Mouse (Mus musculus) left cerebral cortex, postnatal 25 days (tissue): Measurements from ENCODE around the gene Gm37419. TPM values are rescaled to one million over a fixed set of nuclear protein-coding genes. Genes with fewer than 3 reads are reported as not detected.

ENCODE experiments used
- DNase-seq, 2 experiments: peaks; one replicate each; pipeline ENCODE4 v3.0.0; 2022; ENCODE audit warnings: low spot score in 2 of 2, mixed read lengths in 1 of 2
- intact Hi-C: fragments of 180-260 bp; cut with DNase I; formaldehyde crosslinking; loops from one replicate; pipeline ENCODE4 v1.15.1; 2025
- total RNA-seq, 2 experiments: library from RNA; stranded (reverse); gene quantifications; 2 replicates each; pipeline ENCODE4 v1.2.3; 2021

The Gm37419 gene
- total RNA-seq, 2 experiments from 2014 or later = not detected

GRCm38 (mm10) chr16:23990161-23990970 is 2.1 kb downstream of the Gm37419 start:
- intact Hi-C loops = loop anchor here (5.0 kb wide), 1 partner anchor 227 kb away; no protein-coding TSS in a partner anchor
- no peak for DNase-seq

- DNase-seq = peak; percentile 90
- intact Hi-C loops = loop anchor here (5.0 kb wide), 1 partner anchor 226 kb away; no protein-coding TSS in a partner anchor
Measured at GRCm38 (mm10) chr16:23991170-23991569, 2.9 kb downstream of the Gm37419 start.

GRCm38 (mm10) chr16:23991846-23992580 is 3.7 kb downstream of the Gm37419 start:
- intact Hi-C loops = loop anchor here (5.0 kb wide), 1 partner anchor 225 kb away; no protein-coding TSS in a partner anchor
- no peak for DNase-seq

GRCm38 (mm10) chr16:23993351-23994321 is 5.4 kb downstream of the Gm37419 start:
- intact Hi-C loops = loop anchor here (5.0 kb wide), 1 partner anchor 224 kb away; no protein-coding TSS in a partner anchor
- no peak for DNase-seq

GRCm38 (mm10) chr16:23996342-23996741 is 8.1 kb downstream of the Gm37419 start:
- intact Hi-C loops = no loop called here
- DNase-seq = no peak

- no peak for DNase-seq
- intact Hi-C loops = no loop called here
Measured at GRCm38 (mm10) chr16:23997228-23997627, 8.9 kb downstream of the Gm37419 start.

GRCm38 (mm10) chr16:23997912-23998311 is 9.6 kb downstream of the Gm37419 start:
- intact Hi-C loops = no loop called here
- no peak for DNase-seq

GRCm38 (mm10) chr16:24005928-24006327 is 17.6 kb downstream of the Gm37419 start:
- intact Hi-C loops = no loop called here
- DNase-seq = no peak

- no peak for DNase-seq
- intact Hi-C loops = no loop called here
Measured at GRCm38 (mm10) chr16:24009891-24010290, 21.6 kb downstream of the Gm37419 start.

GRCm38 (mm10) chr16:24011306-24011705 is 23.0 kb downstream of the Gm37419 start:
- intact Hi-C loops = no loop called here
- no peak for DNase-seq

GRCm38 (mm10) chr16:24012066-24012465 is 23.8 kb downstream of the Gm37419 start:
- intact Hi-C loops = no loop called here
- DNase-seq = no peak

GRCm38 (mm10) chr16:24014378-24014777 is 26.1 kb downstream of the Gm37419 start:
- intact Hi-C loops = no loop called here
- no peak for DNase-seq

- intact Hi-C loops = no loop called here
- DNase-seq = no peak
Measured at GRCm38 (mm10) chr16:24016273-24016672, 28.0 kb downstream of the Gm37419 start.

GRCm38 (mm10) chr16:24016742-24017141 is 28.5 kb downstream of the Gm37419 start:
- intact Hi-C loops = no loop called here
- DNase-seq = no peak

- intact Hi-C loops = no loop called here
- DNase-seq = no peak
Measured at GRCm38 (mm10) chr16:24021722-24022121, 33.4 kb downstream of the Gm37419 start.

GRCm38 (mm10) chr16:24022605-24023004 is 34.3 kb downstream of the Gm37419 start:
- no peak for DNase-seq
- intact Hi-C loops = no loop called here

- no peak for DNase-seq
- intact Hi-C loops = no loop called here
Measured at GRCm38 (mm10) chr16:24025442-24025841, 37.2 kb downstream of the Gm37419 start.

GRCm38 (mm10) chr16:24029965-24030672 is 41.8 kb downstream of the Gm37419 start:
- intact Hi-C loops = no loop called here
- no peak for DNase-seq

- intact Hi-C loops = no loop called here
Measured at GRCm38 (mm10) chr16:24033259-24033658, 45.0 kb downstream of the Gm37419 start.

More at GRCm38 (mm10) chr16:24033259-24033658, 45.0 kb downstream of the Gm37419 start:
- DNase-seq = no peak
